ENCODE assay signal across 24 mouse cellular contexts in genomic region chr12:104830666-104831435, GRCm38 (mm10). TPM values are rescaled to one million over a fixed set of nuclear protein-coding genes. Genes with fewer than 3 reads are reported as not detected.
DNase-seq lines count a peak whose midpoint lies in the region; ATAC-seq and TF ChIP-seq lines count a peak whose summit lies in the region.
"Had no signal": no experiment of that assay in that cellular context is flagged by ENCODE, and none has a peak within 500 bp of the region (broad histone marks: within the 10 kb centered on the region; RNA-seq: fewer than 3 reads in every experiment).

No protein-coding gene starts in this region.

- H3K4me3 ChIP-seq in hindbrain, embryonic 13.5 days, result no peak overlapping the region
- H3K4me3 ChIP-seq in hindbrain, embryonic 12.5 days, result no peak overlapping the region
- no peak overlapping the region for H3K4me3 ChIP-seq in midbrain, embryonic 11.5 days (ENCODE audit: low read depth, low read length)
- H3K4me3 ChIP-seq in midbrain, embryonic 13.5 days (replicated peaks), result no peak overlapping the region
- H3K4me3 ChIP-seq in kidney, postnatal 0 days (replicated peaks; ENCODE audit: low read depth, low read length), result no peak overlapping the region
- H3K4me3 ChIP-seq: embryonic facial prominence, embryonic 13.5 days; erythroblast, embryonic 14.5 days; forebrain, embryonic 12.5 days; heart, embryonic 12.5 days; hindbrain, embryonic 10.5 days; liver, embryonic 13.5 days; neural tube, embryonic 12.5 days had no signal

- no peak overlapping the region for H3K4me2 ChIP-seq in hindbrain, embryonic 13.5 days
- no peak overlapping the region for H3K4me2 ChIP-seq in hindbrain, embryonic 12.5 days (replicated peaks)
- no peak overlapping the region for H3K4me2 ChIP-seq in midbrain, embryonic 11.5 days
- no peak overlapping the region for H3K4me2 ChIP-seq in midbrain, embryonic 13.5 days (replicated peaks)
- no peak overlapping the region for H3K4me2 ChIP-seq in kidney, postnatal 0 days (ENCODE audit: low read length)
- H3K4me2 ChIP-seq: embryonic facial prominence, embryonic 13.5 days; forebrain, embryonic 12.5 days; heart, embryonic 12.5 days; liver, embryonic 13.5 days; neural tube, embryonic 12.5 days had no signal

- no peak for ATAC-seq in hindbrain, embryonic 13.5 days (ENCODE audit: low FRiP score)
- ATAC-seq in hindbrain, embryonic 12.5 days (ENCODE audit: low FRiP score), result no peak
- no peak for ATAC-seq in midbrain, embryonic 11.5 days (ENCODE audit: low FRiP score)
- no peak for ATAC-seq in midbrain, embryonic 13.5 days
- ATAC-seq in kidney, postnatal 0 days (replicated peaks; ENCODE audit: low FRiP score, low read depth), result peak; percentile 48
- ATAC-seq: CD4-positive, CD25-positive, alpha-beta regulatory T cell, adult 4 months had no signal

- peak; percentile 70 for DNase-seq in midbrain, embryonic 11.5 days (ENCODE audit: low spot score, missing footprints)
- DNase-seq in kidney, postnatal 0 days (ENCODE audit: low spot score), result no peak
- no peak for DNase-seq in embryo, embryonic 10.5 days (ENCODE audit: low spot score)
- no peak for DNase-seq in layer of hippocampus, adult 11-12 months (ENCODE audit: low spot score)
- DNase-seq in spleen, postnatal 4 days (ENCODE audit: low spot score in 2 of 2), result no peak
- DNase-seq: adrenal gland, adult 2 months; cerebellum, adult 11-12 months; cerebellum, postnatal 25 days; embryo, embryonic 11 days; liver, embryonic 13.5 days; midbrain, embryonic 14.5 days; right cerebral cortex, postnatal 14 days; spleen, adult 18-20 months; thymus, postnatal 25 days had no signal

- no peaks in the 10 kb centered on the region for H3K9me3 ChIP-seq in hindbrain, embryonic 13.5 days
- 0 out of 2 replicates have a peak, but pooled peaks cover 2% of the 10 kb centered on the region for H3K9me3 ChIP-seq in hindbrain, embryonic 12.5 days (replicated peaks)
- no peaks in the 10 kb centered on the region for H3K9me3 ChIP-seq in midbrain, embryonic 11.5 days (ENCODE audit: control insufficient read depth, low read length)
- H3K9me3 ChIP-seq in midbrain, embryonic 13.5 days, result no peaks in the 10 kb centered on the region
- no peaks in the 10 kb centered on the region for H3K9me3 ChIP-seq in kidney, postnatal 0 days (replicated peaks; ENCODE audit: low read length)
- H3K9me3 ChIP-seq: embryonic facial prominence, embryonic 13.5 days; forebrain, embryonic 12.5 days; heart, embryonic 12.5 days; hindbrain, embryonic 10.5 days; liver, embryonic 13.5 days; neural tube, embryonic 12.5 days had no signal

- peaks cover 28% of the 10 kb centered on the region for H3K4me1 ChIP-seq in hindbrain, embryonic 13.5 days (replicated peaks)
- peaks cover 26% of the 10 kb centered on the region for H3K4me1 ChIP-seq in hindbrain, embryonic 12.5 days
- H3K4me1 ChIP-seq in midbrain, embryonic 11.5 days (ENCODE audit: control insufficient read depth, insufficient read depth, low read length), result peaks cover 6% of the 10 kb centered on the region; the same call in 1 of the 2 replicates
- peaks cover 27% of the 10 kb centered on the region for H3K4me1 ChIP-seq in midbrain, embryonic 13.5 days (replicated peaks)
- peaks cover 18% of the 10 kb centered on the region for H3K4me1 ChIP-seq in kidney, postnatal 0 days (replicated peaks; ENCODE audit: insufficient read depth, low read length)

- no peaks in the 10 kb centered on the region for H3K36me3 ChIP-seq in hindbrain, embryonic 13.5 days
- H3K36me3 ChIP-seq in hindbrain, embryonic 12.5 days, result no peaks in the 10 kb centered on the region
- H3K36me3 ChIP-seq in midbrain, embryonic 11.5 days (ENCODE audit: control insufficient read depth, insufficient read depth, low read length), result no peaks in the 10 kb centered on the region
- H3K36me3 ChIP-seq in midbrain, embryonic 13.5 days, result no peaks in the 10 kb centered on the region
- no peaks in the 10 kb centered on the region for H3K36me3 ChIP-seq in kidney, postnatal 0 days (ENCODE audit: insufficient read depth, low read length)
- H3K36me3 ChIP-seq: embryonic facial prominence, embryonic 13.5 days; forebrain, embryonic 12.5 days; heart, embryonic 12.5 days; hindbrain, embryonic 10.5 days; liver, embryonic 13.5 days; neural tube, embryonic 12.5 days had no signal

- H3K27ac ChIP-seq in hindbrain, embryonic 13.5 days, result 0 out of 2 replicates have a peak overlapping the region, but pooled peaks have one; percentile 3
- H3K27ac ChIP-seq in hindbrain, embryonic 12.5 days, result no peak overlapping the region
- no peak overlapping the region for H3K27ac ChIP-seq in midbrain, embryonic 11.5 days (ENCODE audit: low read depth, low read length)
- no peak overlapping the region for H3K27ac ChIP-seq in midbrain, embryonic 13.5 days
- peak overlapping the region; percentile 79 for H3K27ac ChIP-seq in kidney, postnatal 0 days
- H3K27ac ChIP-seq: embryonic facial prominence, embryonic 13.5 days; forebrain, embryonic 12.5 days; liver, embryonic 13.5 days; neural tube, embryonic 12.5 days had no signal

- WGBS in hindbrain, embryonic 13.5 days, result 71% methylated on average over 17 of the region's 17 CpGs
- 72% methylated on average over 17 of the region's 17 CpGs for WGBS in hindbrain, embryonic 12.5 days
- WGBS in midbrain, embryonic 11.5 days, result 73% methylated on average over 17 of the region's 17 CpGs
- 68% methylated on average over 17 of the region's 17 CpGs for WGBS in midbrain, embryonic 13.5 days
- WGBS in kidney, postnatal 0 days, result 63% methylated on average over 17 of the region's 17 CpGs

- TF ChIP-seq CTCF in kidney, postnatal 0 days (IDR thresholded peaks at IDR 0.05; ENCODE audit: low read depth), result no peak

- H3K9ac ChIP-seq in hindbrain, embryonic 13.5 days, result no peak overlapping the region
- no peak overlapping the region for H3K9ac ChIP-seq in hindbrain, embryonic 12.5 days
- H3K9ac ChIP-seq in midbrain, embryonic 11.5 days (ENCODE audit: low read length), result no peak overlapping the region
- H3K9ac ChIP-seq in midbrain, embryonic 13.5 days (replicated peaks), result no peak overlapping the region
- no peak overlapping the region for H3K9ac ChIP-seq in kidney, postnatal 0 days (ENCODE audit: low read depth, low read length)
- H3K9ac ChIP-seq: embryonic facial prominence, embryonic 13.5 days; forebrain, embryonic 12.5 days; liver, embryonic 13.5 days; neural tube, embryonic 12.5 days had no signal

- H3K27me3 ChIP-seq in hindbrain, embryonic 13.5 days, result peaks cover 15% of the 10 kb centered on the region; the same call in 1 of the 2 replicates
- 0 out of 2 replicates have a peak, but pooled peaks cover 3% of the 10 kb centered on the region for H3K27me3 ChIP-seq in hindbrain, embryonic 12.5 days
- no peaks in the 10 kb centered on the region for H3K27me3 ChIP-seq in midbrain, embryonic 11.5 days (ENCODE audit: control insufficient read depth, insufficient read depth, low read length)
- H3K27me3 ChIP-seq in midbrain, embryonic 13.5 days, result no peaks in the 10 kb centered on the region; the same call in 1 of the 2 replicates
- H3K27me3 ChIP-seq in kidney, postnatal 0 days (ENCODE audit: insufficient read depth, low read length), result no peaks in the 10 kb centered on the region
- H3K27me3 ChIP-seq: embryonic facial prominence, embryonic 13.5 days; liver, embryonic 13.5 days; neural tube, embryonic 12.5 days had no signal

RNA-seq across cellular contexts. Expression of gene Clmn, which starts 34.0 kb away (rescaled TPM):
- polyA plus RNA-seq in hindbrain, embryonic 13.5 days (2015; fragmentation: Nextera tagmentation; extraction: Ambion mirVana), result 1.2 and 2.1 TPM in 2 replicates
- polyA plus RNA-seq in hindbrain, embryonic 12.5 days (2016; fragmentation: Nextera tagmentation; extraction: Ambion mirVana), result 2.8 and 4.1 TPM in 2 replicates
- 1.9 and 2.5 TPM in 2 replicates for polyA plus RNA-seq in midbrain, embryonic 11.5 days (2014; fragmentation: Nextera tagmentation; extraction: Ambion mirVana)
- 0.98 and 1.1 TPM in 2 replicates for polyA plus RNA-seq in midbrain, embryonic 13.5 days (2015; fragmentation: Nextera tagmentation; extraction: Ambion mirVana)
- polyA plus RNA-seq in kidney, postnatal 0 days (2015; fragmentation: Nextera tagmentation; extraction: Ambion mirVana), result 6.0 and 7.3 TPM in 2 replicates
- polyA plus RNA-seq: CD4-positive, CD25-positive, alpha-beta regulatory T cell, adult 4 months had no signal

Comparison
In these comparisons a context has a peak if more than half of its experiments do, and no peak if none do; other contexts are left out.
1. H3K27ac ChIP-seq: peak in hindbrain, embryonic 13.5 days (single experiment) and kidney, postnatal 0 days (single experiment); none in hindbrain, embryonic 12.5 days (single experiment), midbrain, embryonic 11.5 days (single experiment) and midbrain, embryonic 13.5 days (single experiment).